Mouse (Mus musculus) adrenal gland, postnatal 14 days (tissue): ENCODE measurements around the gene Olfr63. TPM values are rescaled to one million over a fixed set of nuclear protein-coding genes. Genes with fewer than 3 reads are reported as not detected.
"Not testable (repeated sequence)": the region's sequence is repeated elsewhere in the genome, so short reads cannot be mapped to it uniquely, and the experiment has no call there.

Experiments used
- DNase-seq: peaks from one replicate; pipeline ENCODE4 v3.0.0; 2021; ENCODE audit warnings: mixed read lengths
- long read RNA-seq, 2 experiments: library from polyadenylated mRNA; stranded (forward); transcript quantifications; one replicate each; pipeline ENCODE4 v2.0.0; 2021
- total RNA-seq: library from RNA; stranded (reverse); gene quantifications from 2 replicates; pipeline ENCODE4 v1.2.3, GENCODE M21; 2021

Gene Olfr63
- total RNA-seq = not detected in 2 replicates
- long read RNA-seq, experiment 1 = 0 reads
- long read RNA-seq, experiment 2 = 0 reads

DNA sequence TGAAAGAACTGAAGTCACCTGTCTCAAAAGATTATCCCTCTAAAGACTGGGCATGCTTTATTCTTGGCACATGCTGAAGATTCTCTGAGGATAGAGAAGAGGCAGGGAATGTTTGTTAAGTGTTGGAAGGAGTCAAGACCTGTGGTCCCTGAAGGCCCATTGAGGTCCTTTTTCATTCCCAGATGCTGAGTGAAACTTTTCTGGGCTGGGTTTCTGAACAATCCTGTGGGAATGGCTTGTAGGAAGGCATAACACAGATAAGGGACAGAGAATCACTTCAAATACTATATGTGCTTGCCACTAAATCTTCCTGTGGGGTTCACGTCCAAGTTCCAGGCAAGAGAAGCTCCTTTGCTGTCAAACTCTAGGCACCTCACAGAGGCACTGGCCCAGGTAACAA, at the start of gene Olfr63:
Olfr63 (plus strand) TSS at position 301 of the 400 bp plus-strand sequence.
- no peak for DNase-seq

GRCm38 (mm10) chr17:33221590-33221989, 42.9 kb upstream of the Olfr63 start, which contains the start of gene Olfr1564:
TSS of gene Olfr1564 (minus strand) at chr17:33221690.
- no peak for DNase-seq

DNA sequence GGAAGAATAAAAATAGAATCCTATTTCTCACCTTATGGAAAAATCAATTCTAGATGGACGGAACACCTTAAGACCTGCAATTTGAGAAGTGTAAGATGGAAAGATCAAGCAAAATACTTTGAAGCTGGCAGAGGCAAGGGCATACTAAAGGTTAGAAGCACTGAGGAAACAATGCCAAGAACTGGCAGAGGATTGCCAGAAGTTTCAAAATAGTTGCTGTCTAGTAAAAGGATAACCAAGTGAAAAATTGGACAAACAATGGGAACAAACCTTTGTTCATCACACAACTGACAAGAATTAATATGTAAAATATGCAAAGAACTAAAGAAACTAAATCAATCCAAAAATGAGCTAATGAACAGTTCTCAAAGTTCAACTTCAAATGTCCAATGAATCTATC, 27.8 kb upstream of the Olfr63 start:
- DNase-seq = not testable (repeated sequence)

DNA sequence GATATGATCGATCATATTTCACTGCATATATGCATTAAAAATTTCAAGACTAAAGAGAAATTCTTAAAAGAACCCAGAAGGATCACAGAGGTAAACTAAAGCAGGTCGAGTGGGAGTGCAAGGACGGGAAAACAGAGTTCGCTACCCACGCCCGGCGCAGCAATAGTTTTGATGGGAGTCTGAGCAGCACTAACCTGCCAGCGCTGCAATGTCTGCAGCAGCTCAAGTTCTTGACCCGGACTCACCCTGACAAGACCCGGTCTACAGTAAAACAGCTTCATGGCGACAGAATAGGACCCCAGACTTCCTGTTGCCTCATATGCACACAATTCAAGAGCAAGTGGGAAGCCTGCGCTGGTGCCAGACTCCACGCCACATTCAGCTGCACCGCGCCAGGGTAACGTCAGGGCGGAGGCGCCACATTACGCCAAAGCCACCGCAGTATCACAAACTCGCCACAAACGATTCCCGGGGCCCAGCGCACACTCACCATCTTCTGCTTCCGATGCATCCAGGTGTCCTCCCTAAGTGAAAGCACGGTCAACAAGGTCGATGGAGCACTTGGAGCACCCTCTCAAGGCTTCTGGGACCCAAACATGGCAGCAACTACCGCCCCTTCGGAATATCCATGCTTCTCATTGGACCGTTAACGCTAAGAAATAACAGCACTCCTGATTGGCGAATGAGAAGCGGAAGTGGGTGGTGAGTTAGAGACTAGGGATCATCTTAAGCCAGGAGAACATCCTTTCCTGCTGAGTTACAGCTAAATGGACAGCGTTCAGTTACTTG, 9.8 kb upstream of the Olfr63 start, which contains the start of gene Zfp955a:
Zfp955a (minus strand) TSS at position 616 of the 789 bp plus-strand sequence.
- DNase-seq = not testable (repeated sequence)

DNA sequence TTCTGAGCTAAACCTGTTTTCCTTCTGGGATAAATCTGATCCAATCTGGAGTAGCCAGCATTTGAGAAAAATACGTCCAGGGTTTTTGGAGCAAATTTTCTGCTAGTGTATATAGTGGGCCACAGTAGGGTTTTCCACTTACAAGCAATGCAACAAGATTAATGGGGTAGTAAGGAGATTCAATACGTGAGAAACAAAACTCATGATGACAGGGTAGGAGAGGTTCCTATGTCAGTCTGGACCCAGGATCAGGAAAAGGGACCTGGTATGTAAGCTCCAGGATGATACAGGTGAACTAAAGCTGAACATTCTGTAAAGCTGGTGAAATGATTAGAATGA, 9.2 kb upstream of the Olfr63 start:
- DNase-seq = not testable (repeated sequence)

DNA sequence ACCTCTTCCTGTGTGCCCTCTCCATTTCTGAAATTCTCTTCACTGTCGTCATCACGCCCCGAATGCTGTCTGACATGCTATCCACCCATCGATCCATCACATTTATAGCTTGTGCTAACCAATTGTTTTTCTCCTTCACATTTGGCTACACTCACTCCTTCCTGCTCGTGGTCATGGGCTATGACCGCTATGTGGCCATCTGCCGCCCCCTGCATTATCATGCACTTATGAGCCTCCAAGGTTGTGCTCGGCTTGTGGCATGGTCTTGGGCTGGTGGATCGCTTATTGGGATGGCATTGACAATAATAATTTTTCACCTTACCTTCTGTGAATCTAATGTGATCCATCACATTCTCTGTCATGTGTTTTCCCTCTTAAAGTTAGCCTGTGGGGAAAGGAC, 4.4 kb downstream of the Olfr63 start:
- DNase-seq = no peak

DNA sequence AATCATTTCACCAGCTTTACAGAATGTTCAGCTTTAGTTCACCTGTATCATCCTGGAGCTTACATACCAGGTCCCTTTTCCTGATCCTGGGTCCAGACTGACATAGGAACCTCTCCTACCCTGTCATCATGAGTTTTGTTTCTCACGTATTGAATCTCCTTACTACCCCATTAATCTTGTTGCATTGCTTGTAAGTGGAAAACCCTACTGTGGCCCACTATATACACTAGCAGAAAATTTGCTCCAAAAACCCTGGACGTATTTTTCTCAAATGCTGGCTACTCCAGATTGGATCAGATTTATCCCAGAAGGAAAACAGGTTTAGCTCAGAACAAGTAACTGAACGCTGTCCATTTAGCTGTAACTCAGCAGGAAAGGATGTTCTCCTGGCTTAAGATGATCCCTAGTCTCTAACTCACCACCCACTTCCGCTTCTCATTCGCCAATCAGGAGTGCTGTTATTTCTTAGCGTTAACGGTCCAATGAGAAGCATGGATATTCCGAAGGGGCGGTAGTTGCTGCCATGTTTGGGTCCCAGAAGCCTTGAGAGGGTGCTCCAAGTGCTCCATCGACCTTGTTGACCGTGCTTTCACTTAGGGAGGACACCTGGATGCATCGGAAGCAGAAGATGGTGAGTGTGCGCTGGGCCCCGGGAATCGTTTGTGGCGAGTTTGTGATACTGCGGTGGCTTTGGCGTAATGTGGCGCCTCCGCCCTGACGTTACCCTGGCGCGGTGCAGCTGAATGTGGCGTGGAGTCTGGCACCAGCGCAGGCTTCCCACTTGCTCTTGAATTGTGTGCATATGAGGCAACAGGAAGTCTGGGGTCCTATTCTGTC, 24.8 kb downstream of the Olfr63 start, which contains the start of gene Zfp955b:
Zfp955b (plus strand) TSS at position 506 of the 837 bp plus-strand sequence.
- not testable (repeated sequence) for DNase-seq

- not testable (repeated sequence) for DNase-seq
Observed at GRCm38 (mm10) chr17:33289876-33290149, 25.3 kb downstream of the Olfr63 start.

Other genes starting within 250 kb of the Olfr63 start
- 6.3 and 8.5 TPM in 2 replicates for gene Zfp763, start 231.3 kb upstream of the Olfr63 start, total RNA-seq
- not detected in 2 replicates for gene 4921501E09Rik, start 196.6 kb upstream of the Olfr63 start, total RNA-seq
- 7.4 and 9.5 TPM in 2 replicates for gene Zfp563, start 175.4 kb upstream of the Olfr63 start, total RNA-seq
- not detected in 2 replicates for gene Morc2b, start 125.0 kb upstream of the Olfr63 start, total RNA-seq
- gene Olfr55, start 96.2 kb upstream of the Olfr63 start, total RNA-seq = not detected in 2 replicates
- not detected in 2 replicates for gene Olfr239, start 73.4 kb upstream of the Olfr63 start, total RNA-seq
- gene Olfr1564, start 43.0 kb upstream of the Olfr63 start, total RNA-seq = not detected in 2 replicates
- gene Zfp955a, start 9.5 kb upstream of the Olfr63 start, total RNA-seq = 7.4 and 8.4 TPM in 2 replicates
- 10.0 and 11.0 TPM in 2 replicates for gene Zfp955b, start 24.9 kb downstream of the Olfr63 start, total RNA-seq
- 8.7 and 9.3 TPM in 2 replicates for gene Zfp81, start 94.2 kb downstream of the Olfr63 start, total RNA-seq
- 7.9 and 8.6 TPM in 2 replicates for gene Zfp101, start 130.0 kb downstream of the Olfr63 start, total RNA-seq
- gene Actl9, start 168.2 kb downstream of the Olfr63 start, total RNA-seq = 0.26 and 0.38 TPM in 2 replicates